ENCODE assay signal across 8 mouse cellular contexts in genomic region chr8:123515540-123515897, GRCm38 (mm10). TPM values are rescaled to one million over a fixed set of nuclear protein-coding genes. Genes with fewer than 3 reads are reported as not detected.
DNase-seq lines count a peak whose midpoint lies in the region; ATAC-seq and TF ChIP-seq lines count a peak whose summit lies in the region.

No protein-coding gene starts in this region.

- ATAC-seq in heart, embryonic 11.5 days (replicated peaks; ENCODE audit: insufficient number of reproducible peaks, low FRiP score, low TSS enrichment), result no peak
- ATAC-seq in forebrain, embryonic 16.5 days, result no peak
- no peak for ATAC-seq in liver, embryonic 16.5 days (ENCODE audit: low read depth)

- peak overlapping the region; percentile 68 for H3K4me3 ChIP-seq in heart, embryonic 11.5 days (ENCODE audit: low read depth, low read length)
- H3K4me3 ChIP-seq in E14TG2a.4 (replicated peaks; ENCODE audit: low read length), result peak overlapping the region; percentile 53
- H3K4me3 ChIP-seq in forebrain, embryonic 16.5 days (replicated peaks; ENCODE audit: low read length), result peak overlapping the region; percentile 97
- H3K4me3 ChIP-seq in liver, embryonic 16.5 days (ENCODE audit: low read depth, low read length), result no peak overlapping the region

- intact Hi-C loops in heart, postnatal 25 days (cut with DNase I), result no loop called here

- no peak overlapping the region for H3K27ac ChIP-seq in heart, embryonic 11.5 days (ENCODE audit: low read depth, low read length)
- H3K27ac ChIP-seq in forebrain, embryonic 16.5 days (ENCODE audit: low read length), result peak overlapping the region; percentile 53; the same call in 1 of the 2 replicates
- H3K27ac ChIP-seq in liver, embryonic 16.5 days (ENCODE audit: low read length), result no peak overlapping the region

- H3K4me1 ChIP-seq in heart, embryonic 11.5 days (ENCODE audit: control insufficient read depth, insufficient read depth, low read length), result peaks cover 13% of the 10 kb centered on the region
- H3K4me1 ChIP-seq in E14TG2a.4 (replicated peaks; ENCODE audit: low read depth, low read length), result peaks cover 32% of the 10 kb centered on the region
- H3K4me1 ChIP-seq in forebrain, embryonic 16.5 days (replicated peaks; ENCODE audit: control insufficient read depth, insufficient read depth, low read length), result peaks cover 38% of the 10 kb centered on the region
- peaks cover 13% of the 10 kb centered on the region for H3K4me1 ChIP-seq in liver, embryonic 16.5 days (ENCODE audit: control insufficient read depth, low read depth, low read length)

- no peak for DNase-seq in heart, postnatal 25 days (ENCODE audit: low spot score)
- DNase-seq in embryo, embryonic 11 days, result no peak
- no peak for DNase-seq in adipocyte (ENCODE audit: low spot score)
- DNase-seq in spleen, adult 18-20 months, result no peak

- no peak for TF ChIP-seq CTCF in E14TG2a.4 (conservative IDR thresholded peaks at IDR 0.05; ENCODE audit: low read length)

- H3K9ac ChIP-seq in heart, embryonic 11.5 days (ENCODE audit: low read depth, low read length), result no peak overlapping the region
- H3K9ac ChIP-seq in forebrain, embryonic 16.5 days (replicated peaks; ENCODE audit: low read depth, low read length), result peak overlapping the region; percentile 98
- no peak overlapping the region for H3K9ac ChIP-seq in liver, embryonic 16.5 days (ENCODE audit: low read depth, low read length)

- H3K36me3 ChIP-seq in heart, embryonic 11.5 days (ENCODE audit: control insufficient read depth, insufficient read depth, low read length), result no peaks in the 10 kb centered on the region
- H3K36me3 ChIP-seq in E14TG2a.4 (ENCODE audit: insufficient read depth, low read length), result peaks cover 4% of the 10 kb centered on the region
- H3K36me3 ChIP-seq in forebrain, embryonic 16.5 days (ENCODE audit: control insufficient read depth, insufficient read depth), result no peaks in the 10 kb centered on the region
- H3K36me3 ChIP-seq in liver, embryonic 16.5 days (ENCODE audit: control insufficient read depth, insufficient read depth), result no peaks in the 10 kb centered on the region

- H3K4me2 ChIP-seq in heart, embryonic 11.5 days, result peak overlapping the region; percentile 99
- H3K4me2 ChIP-seq in forebrain, embryonic 16.5 days (ENCODE audit: low read length), result peak overlapping the region; percentile 90
- H3K4me2 ChIP-seq in liver, embryonic 16.5 days (ENCODE audit: low read depth, low read length), result peak overlapping the region; percentile 71; the same call in 1 of the 2 replicates

- 2% methylated on average over 6 of the region's 11 CpGs for WGBS in heart, embryonic 11.5 days (ENCODE audit: insufficient replicate concordance)
- 0% methylated on average over 11 of the region's 11 CpGs for WGBS in forebrain, embryonic 16.5 days
- 3% methylated on average over 11 of the region's 11 CpGs for WGBS in liver, embryonic 16.5 days (ENCODE audit: insufficient replicate concordance)

- no peaks in the 10 kb centered on the region for H3K9me3 ChIP-seq in heart, embryonic 11.5 days (replicated peaks; ENCODE audit: control insufficient read depth, low read length)
- H3K9me3 ChIP-seq in E14TG2a.4 (ENCODE audit: low read length), result no peaks in the 10 kb centered on the region
- H3K9me3 ChIP-seq in forebrain, embryonic 16.5 days (ENCODE audit: control insufficient read depth, low read length), result no peaks in the 10 kb centered on the region
- no peaks in the 10 kb centered on the region for H3K9me3 ChIP-seq in liver, embryonic 16.5 days (replicated peaks; ENCODE audit: control insufficient read depth, low read length)

- peaks cover 36% of the 10 kb centered on the region for H3K27me3 ChIP-seq in heart, embryonic 11.5 days (ENCODE audit: control insufficient read depth, insufficient read depth, low read length)
- H3K27me3 ChIP-seq in E14TG2a.4 (ENCODE audit: insufficient read depth, low read length), result peaks cover 62% of the 10 kb centered on the region
- H3K27me3 ChIP-seq in forebrain, embryonic 16.5 days (replicated peaks; ENCODE audit: control insufficient read depth, insufficient read depth, low read length), result no peaks in the 10 kb centered on the region
- H3K27me3 ChIP-seq in liver, embryonic 16.5 days (ENCODE audit: control insufficient read depth, insufficient read depth, low read depth, low read length), result peaks cover 45% of the 10 kb centered on the region

RNA-seq across cellular contexts. Expression of gene Dbndd1, which starts 0.3 kb away (rescaled TPM):
- 2.2 and 3.2 TPM in 2 replicates for polyA plus RNA-seq in heart, embryonic 11.5 days (2014; fragmentation: Nextera tagmentation; extraction: Ambion mirVana)
- total RNA-seq in heart, postnatal 25 days (2021), result not detected
- 96.6 and 97.2 TPM in 2 replicates for polyA plus RNA-seq in forebrain, embryonic 16.5 days (2015; fragmentation: Nextera tagmentation; extraction: Ambion mirVana)
- polyA plus RNA-seq in liver, embryonic 16.5 days (2015; fragmentation: Nextera tagmentation; extraction: Ambion mirVana), result 0.15 and 0.21 TPM in 2 replicates

RNA-seq across cellular contexts. Expression of gene Gas8, which starts 3.1 kb away (rescaled TPM):
- 17.8 and 18.5 TPM in 2 replicates for polyA plus RNA-seq in heart, embryonic 11.5 days (2014; fragmentation: Nextera tagmentation; extraction: Ambion mirVana)
- total RNA-seq in heart, postnatal 25 days (2021), result 1 to 10 TPM; 4.6 TPM
- 43.9 and 48.4 TPM in 2 replicates for polyA plus RNA-seq in forebrain, embryonic 16.5 days (2015; fragmentation: Nextera tagmentation; extraction: Ambion mirVana)
- 2.5 and 2.7 TPM in 2 replicates for polyA plus RNA-seq in liver, embryonic 16.5 days (2015; fragmentation: Nextera tagmentation; extraction: Ambion mirVana)

RNA-seq across cellular contexts. Expression of gene Afg3l1, which starts 37.8 kb away (rescaled TPM):
- 29.8 and 32.9 TPM in 2 replicates for polyA plus RNA-seq in heart, embryonic 11.5 days (2014; fragmentation: Nextera tagmentation; extraction: Ambion mirVana)
- 10 to 100 TPM; 58.0 to 58.2 TPM for total RNA-seq in heart, postnatal 25 days (2021)
- 52.3 and 54.4 TPM in 2 replicates for polyA plus RNA-seq in forebrain, embryonic 16.5 days (2015; fragmentation: Nextera tagmentation; extraction: Ambion mirVana)
- polyA plus RNA-seq in liver, embryonic 16.5 days (2015; fragmentation: Nextera tagmentation; extraction: Ambion mirVana), result 21.9 and 24.0 TPM in 2 replicates

Comparison
In these comparisons a context has a peak if more than half of its experiments do, and no peak if none do; other contexts are left out.
1. RNA of gene Dbndd1, which starts 0.3 kb away (polyA plus RNA-seq): 96.6 to 97.2 TPM in forebrain, embryonic 16.5 days; 2.2 to 3.2 TPM in heart, embryonic 11.5 days and 0.15 to 0.21 TPM in liver, embryonic 16.5 days; every median in the first group is over 10 times any median in the second.
2. Peak in every context shown above with its lines, with median percentiles within 50 percentile points of each other: H3K4me2 ChIP-seq.